Comparison of ENCODE assay signal across 8 mouse cellular contexts in the genomic region with DNA sequence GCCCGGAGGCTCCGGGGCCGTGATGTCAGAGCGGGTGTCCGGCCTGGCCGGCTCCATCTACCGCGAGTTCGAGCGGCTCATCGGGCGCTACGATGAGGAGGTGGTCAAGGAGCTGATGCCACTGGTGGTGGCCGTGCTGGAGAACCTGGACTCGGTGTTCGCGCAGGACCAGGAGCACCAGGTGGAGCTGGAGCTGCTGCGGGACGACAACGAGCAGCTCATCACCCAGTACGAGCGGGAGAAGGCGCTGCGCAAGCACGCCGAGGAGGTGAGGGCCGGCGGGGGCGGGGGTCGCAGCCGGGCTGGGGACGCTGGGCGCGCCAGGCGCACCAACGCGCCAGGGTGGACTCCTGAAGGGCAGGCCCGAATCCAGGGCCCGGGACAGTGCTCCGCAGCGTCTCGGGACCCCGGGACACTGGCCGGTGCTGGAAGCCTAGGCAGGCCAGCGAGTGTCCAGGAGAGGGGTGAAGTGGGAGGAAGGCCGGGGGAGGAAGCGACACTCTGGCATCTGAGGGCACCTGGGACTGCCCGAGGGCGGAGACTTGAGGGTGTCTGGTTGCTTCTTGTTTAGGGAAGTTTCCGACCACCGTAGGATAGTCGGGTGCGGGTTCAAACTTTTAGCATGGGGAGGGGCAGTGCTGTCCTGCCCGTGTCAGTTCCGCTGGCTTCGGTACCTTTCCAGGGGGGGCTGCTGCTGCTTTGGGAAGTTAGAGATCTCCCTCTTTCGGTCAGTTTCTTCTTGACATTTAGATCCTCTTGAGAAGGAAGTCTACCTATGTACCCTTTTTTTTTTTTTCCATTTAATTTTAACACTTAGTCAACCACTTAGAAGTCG. TPM values are rescaled to one million over a fixed set of nuclear protein-coding genes. Genes with fewer than 3 reads are reported as not detected.
DNase-seq lines count a peak whose midpoint lies in the region; ATAC-seq and TF ChIP-seq lines count a peak whose summit lies in the region.

No protein-coding gene starts in this region.

- H3K9me3 ChIP-seq in MEL (replicated peaks; ENCODE audit: insufficient read depth, low read length): no peaks in the 10 kb centered on the region
- no peaks in the 10 kb centered on the region for H3K9me3 ChIP-seq in forebrain, embryonic 15.5 days
- H3K9me3 ChIP-seq in lung, postnatal 0 days (ENCODE audit: low read length): no peaks in the 10 kb centered on the region

- TF ChIP-seq EP300 in MEL (IDR thresholded peaks at IDR 0.05; ENCODE audit: low read depth in 1 of 2, low read length in 2 of 2): 0 out of 4 replicates have a peak, but pooled peaks of 1 of the 2 experiments have one; percentile 15
- TF ChIP-seq EP300 in lung, postnatal 0 days (IDR thresholded peaks at IDR 0.05): no peak

- TF ChIP-seq RAD21 in MEL (IDR thresholded peaks at IDR 0.05; ENCODE audit: low read depth, low read length): no peak

- intact Hi-C loops in heart, postnatal 25 days (cut with DNase I): loop anchor here (5.0 kb wide), 1 partner anchor 39 kb away; the partner anchor contains the start of gene Nme2

- peak; percentile 46 for ATAC-seq in forebrain, embryonic 15.5 days (replicated peaks)
- ATAC-seq in lung, postnatal 0 days: peak; percentile 5

- peak; percentile 83 for DNase-seq in MEL (ENCODE audit: low read depth, low spot score)
- DNase-seq in brain, embryonic 14.5 days (ENCODE audit: low read depth): peak; percentile 62
- DNase-seq in heart, postnatal 25 days (ENCODE audit: low spot score): peak; percentile 32
- peak; percentile 27 to 32 for DNase-seq in layer of hippocampus, adult 2 months (ENCODE audit: low spot score in 2 of 2)
- DNase-seq in lung, postnatal 0 days (ENCODE audit: low spot score): peak; percentile 88
- peak; percentile 36 for DNase-seq in ovary, adult 18-20 months (ENCODE audit: low spot score)
- DNase-seq in urinary bladder, postnatal 36 days (ENCODE audit: low spot score in 2 of 2): peak; percentile 30 to 42

- H3K4me3 ChIP-seq in MEL (ENCODE audit: control insufficient read depth in 1 of 2, insufficient read depth in 1 of 2, low read depth in 2 of 2, low read length in 2 of 2): peak overlapping the region; percentile 85 to 99
- H3K4me3 ChIP-seq in forebrain, embryonic 15.5 days: peak overlapping the region; percentile 85
- peak overlapping the region; percentile 95 for H3K4me3 ChIP-seq in layer of hippocampus, adult 2 months
- peak overlapping the region; percentile 96 for H3K4me3 ChIP-seq in lung, postnatal 0 days (ENCODE audit: low read depth, low read length)

- TF ChIP-seq POLR2A in MEL (IDR thresholded peaks at IDR 0.05; ENCODE audit: control insufficient read depth in 1 of 2, insufficient read depth in 1 of 2, low read depth in 1 of 2, low read length in 2 of 2, poor library complexity in 1 of 2): no peak
- TF ChIP-seq POLR2A in brain, embryonic 14.5 days (IDR thresholded peaks at IDR 0.05; ENCODE audit: borderline replicate concordance, extremely low read depth, insufficient read depth, insufficient read length, poor library complexity, severe bottlenecking): no peak

- H3K79me2 ChIP-seq in MEL (ENCODE audit: control insufficient read depth, insufficient read depth, low read length, poor library complexity): peaks cover 44% of the 10 kb centered on the region

- peaks cover 0 to 12% of the 10 kb centered on the region in 2 experiments; a peak in 2 of 4 replicates for H3K36me3 ChIP-seq in MEL (ENCODE audit: control insufficient read depth in 1 of 2, insufficient read depth in 2 of 2, low read length in 2 of 2)
- H3K36me3 ChIP-seq in forebrain, embryonic 15.5 days: no peaks in the 10 kb centered on the region
- no peaks in the 10 kb centered on the region for H3K36me3 ChIP-seq in lung, postnatal 0 days (ENCODE audit: insufficient read depth, low read length)

- peak overlapping the region; percentile 67 for H3K27ac ChIP-seq in MEL (ENCODE audit: control insufficient read depth, low read depth, low read length)
- peak overlapping the region; percentile 94 for H3K27ac ChIP-seq in forebrain, embryonic 15.5 days (replicated peaks)
- peak overlapping the region; percentile 94 for H3K27ac ChIP-seq in layer of hippocampus, adult 2 months
- peak overlapping the region; percentile 99 for H3K27ac ChIP-seq in lung, postnatal 0 days (ENCODE audit: low read length)

- H3K9ac ChIP-seq in MEL (ENCODE audit: control insufficient read depth, low read depth, low read length, poor library complexity, severe bottlenecking): peak overlapping the region; percentile 97
- peak overlapping the region; percentile 81 for H3K9ac ChIP-seq in forebrain, embryonic 15.5 days (replicated peaks)
- peak overlapping the region; percentile 97 for H3K9ac ChIP-seq in lung, postnatal 0 days (replicated peaks; ENCODE audit: low read depth)

- H3K27me3 ChIP-seq in MEL (ENCODE audit: control insufficient read depth in 1 of 2, insufficient read depth in 2 of 2, low read length in 2 of 2): no peaks in the 10 kb centered on the region
- no peaks in the 10 kb centered on the region for H3K27me3 ChIP-seq in forebrain, embryonic 15.5 days
- no peaks in the 10 kb centered on the region for H3K27me3 ChIP-seq in lung, postnatal 0 days (replicated peaks; ENCODE audit: insufficient read depth, low read length)

- H3K4me2 ChIP-seq in forebrain, embryonic 15.5 days (replicated peaks): peak overlapping the region; percentile 87
- peak overlapping the region; percentile 69 for H3K4me2 ChIP-seq in lung, postnatal 0 days (replicated peaks; ENCODE audit: low read depth, low read length)

- TF ChIP-seq CTCF in MEL (IDR thresholded peaks at IDR 0.05 in 2 of 3, conservative IDR thresholded peaks at IDR 0.05 in 1 of 3; ENCODE audit: control insufficient read depth in 1 of 3, insufficient read depth in 1 of 3, low read depth in 2 of 3, low read length in 3 of 3, poor library complexity in 1 of 3, severe bottlenecking in 1 of 3): 0 out of 6 replicates have a peak, but pooled peaks of 1 of the 3 experiments have one; percentile 5
- TF ChIP-seq CTCF in brain, embryonic 14.5 days (IDR thresholded peaks at IDR 0.05; ENCODE audit: borderline replicate concordance, extremely low read depth, insufficient read depth, insufficient read length): no peak
- TF ChIP-seq CTCF in layer of hippocampus, adult 2 months (conservative IDR thresholded peaks at IDR 0.05): peak; percentile 47
- TF ChIP-seq CTCF in lung, postnatal 0 days (IDR thresholded peaks at IDR 0.05): peak; percentile 54

- H3K4me1 ChIP-seq in MEL (ENCODE audit: control insufficient read depth in 1 of 2, insufficient read depth in 2 of 2, low read length in 2 of 2): peaks cover 6 to 15% of the 10 kb centered on the region in 2 experiments
- H3K4me1 ChIP-seq in forebrain, embryonic 15.5 days: peaks cover 39% of the 10 kb centered on the region
- peaks cover 10% of the 10 kb centered on the region; the same call in 1 of the 2 replicates for H3K4me1 ChIP-seq in lung, postnatal 0 days (ENCODE audit: insufficient read depth, low read depth, low read length)

- WGBS in forebrain, embryonic 15.5 days: under 1% methylated on average over 57 of the region's 58 CpGs
- WGBS in lung, postnatal 0 days: under 1% methylated on average over 56 of the region's 58 CpGs

TF ChIP-seq in MEL, 35 proteins besides CTCF, POLR2A, EP300 and RAD21 (continues in another document):
- TF ChIP-seq UBTF (IDR thresholded peaks at IDR 0.05; ENCODE audit: borderline replicate concordance, insufficient read depth, low read depth, low read length) (0 out of 2 replicates have a peak, but pooled peaks have one; percentile 93), MEF2A (IDR thresholded peaks at IDR 0.05; ENCODE audit: extremely low read depth, insufficient replicate concordance, low read depth, low read length, poor library complexity, severe bottlenecking) (no peak), POLR2AphosphoS2 (IDR thresholded peaks at IDR 0.05; ENCODE audit: low read length) (no peak)

RNA-seq across cellular contexts. Expression of gene Spag9, which starts 0.6 kb away (rescaled TPM):
- 19.1 and 20.6 TPM in 2 replicates for total RNA-seq in MEL (2012; rRNA removed)
- polyA plus RNA-seq in MEL (2012; ENCODE audit: insufficient read depth in 1 of 2, insufficient read length in 2 of 2, low read depth in 1 of 2, low replicate concordance in 2 of 2, missing spikeins in 1 of 2): 100 to 1,000 TPM in 1 of 2 experiments, 10 to 100 TPM in 1; 18.9 to 279 TPM
- 91.9 and 112 TPM in 2 replicates for polyA plus RNA-seq in brain, embryonic 14.5 days (2012; rRNA removed)
- polyA plus RNA-seq in forebrain, embryonic 15.5 days (2015; fragmentation: Nextera tagmentation; extraction: Ambion mirVana): 90.9 and 96.7 TPM in 2 replicates
- total RNA-seq in heart, postnatal 25 days (2021): 100 to 1,000 TPM; 132 to 139 TPM
- total RNA-seq in layer of hippocampus, adult 2 months (2021): 100 to 1,000 TPM; 213 to 217 TPM
- 77.9 and 87.4 TPM in 2 replicates for polyA plus RNA-seq in lung, postnatal 0 days (2015; fragmentation: Nextera tagmentation; extraction: Ambion mirVana)

RNA-seq across cellular contexts. Expression of gene Nme1, which starts 28.2 kb away (rescaled TPM):
- 210 and 253 TPM in 2 replicates for total RNA-seq in MEL (2012; rRNA removed)
- polyA plus RNA-seq in MEL (2012; ENCODE audit: insufficient read depth in 1 of 2, insufficient read length in 2 of 2, low read depth in 1 of 2, low replicate concordance in 2 of 2, missing spikeins in 1 of 2): 100 to 1,000 TPM in 1 of 2 experiments, not detected in 1; 131 TPM
- 304 and 390 TPM in 2 replicates for polyA plus RNA-seq in brain, embryonic 14.5 days (2012; rRNA removed)
- polyA plus RNA-seq in forebrain, embryonic 15.5 days (2015; fragmentation: Nextera tagmentation; extraction: Ambion mirVana): 312 and 316 TPM in 2 replicates
- 10 to 100 TPM; 12.9 to 15.5 TPM for total RNA-seq in heart, postnatal 25 days (2021)
- total RNA-seq in layer of hippocampus, adult 2 months (2021): 10 to 100 TPM; 68.7 to 75.0 TPM
- polyA plus RNA-seq in lung, postnatal 0 days (2015; fragmentation: Nextera tagmentation; extraction: Ambion mirVana): 35.2 and 42.4 TPM in 2 replicates

RNA-seq across cellular contexts. Expression of gene Gm20390, which starts 28.4 kb away (rescaled TPM):
- total RNA-seq in MEL (2012; rRNA removed): 673 and 732 TPM in 2 replicates
- polyA plus RNA-seq in MEL (2012; ENCODE audit: insufficient read depth in 1 of 2, insufficient read length in 2 of 2, low read depth in 1 of 2, low replicate concordance in 2 of 2, missing spikeins in 1 of 2): 100 to 1,000 TPM in 1 of 2 experiments, not detected in 1; 760 TPM
- 95.0 and 101 TPM in 2 replicates for polyA plus RNA-seq in brain, embryonic 14.5 days (2012; rRNA removed)
- 363 and 387 TPM in 2 replicates for polyA plus RNA-seq in forebrain, embryonic 15.5 days (2015; fragmentation: Nextera tagmentation; extraction: Ambion mirVana)
- 10 to 100 TPM; 15.9 to 21.2 TPM for total RNA-seq in heart, postnatal 25 days (2021)
- total RNA-seq in layer of hippocampus, adult 2 months (2021): 100 to 1,000 TPM in 1 of 2 experiments, 10 to 100 TPM in 1; 96.8 to 111 TPM
- polyA plus RNA-seq in lung, postnatal 0 days (2015; fragmentation: Nextera tagmentation; extraction: Ambion mirVana): 91.0 and 120 TPM in 2 replicates

RNA-seq across cellular contexts. Expression of gene Nme2, which starts 40.5 kb away (rescaled TPM):
- 530 and 612 TPM in 2 replicates for total RNA-seq in MEL (2012; rRNA removed)
- polyA plus RNA-seq in MEL (2012; ENCODE audit: insufficient read depth in 1 of 2, insufficient read length in 2 of 2, low read depth in 1 of 2, low replicate concordance in 2 of 2, missing spikeins in 1 of 2): 100 to 1,000 TPM in 1 of 2 experiments, not detected in 1; 126 TPM
- 190 and 248 TPM in 2 replicates for polyA plus RNA-seq in brain, embryonic 14.5 days (2012; rRNA removed)
- 105 and 106 TPM in 2 replicates for polyA plus RNA-seq in forebrain, embryonic 15.5 days (2015; fragmentation: Nextera tagmentation; extraction: Ambion mirVana)
- total RNA-seq in heart, postnatal 25 days (2021): 1,000 to 10,000 TPM; 1,044 to 1,063 TPM
- 100 to 1,000 TPM in 1 of 2 experiments, 10 to 100 TPM in 1; 80.1 to 110 TPM for total RNA-seq in layer of hippocampus, adult 2 months (2021)
- polyA plus RNA-seq in lung, postnatal 0 days (2015; fragmentation: Nextera tagmentation; extraction: Ambion mirVana): 246 and 280 TPM in 2 replicates

Comparison
In these comparisons a context has a peak if more than half of its experiments do, and no peak if none do; other contexts are left out.
1. Peak in every context shown above with its lines: DNase-seq, ATAC-seq, H3K4me3 ChIP-seq and H3K27ac ChIP-seq.
2. DNase-seq: peak in every context shown above with its lines; median percentile 88 in lung, postnatal 0 days; 83 in MEL; 62 in brain, embryonic 14.5 days; 36 in ovary, adult 18-20 months; 36 in urinary bladder, postnatal 36 days; 32 in heart, postnatal 25 days; 30 in layer of hippocampus, adult 2 months.